Mouse (Mus musculus) kidney, embryonic 16.5 days (tissue): ENCODE data around the gene Pllp. TPM values are rescaled to one million over a fixed set of nuclear protein-coding genes. Genes with fewer than 3 reads are reported as not detected.

Experiments
- ATAC-seq: fragments of 200-750 bp; cut with Nextera tagmentation; 2 replicates; pipeline ENCODE4 v1.8.0; 2017; ENCODE audit warnings: moderate TSS enrichment; ENCODE audit not compliant: low FRiP score, low TSS enrichment
- H3K27ac ChIP-seq: fragments of 300-500 bp; sonication (generic); 2 replicates; pipeline ENCODE4 v1.5.1; 2014; ENCODE audit warnings: low read length
- H3K27me3 ChIP-seq: fragments of 300-500 bp; sonication (generic); 2 replicates; pipeline ENCODE4 v1.6.1; 2014; ENCODE audit warnings: low read length, control low read depth, mixed read lengths; ENCODE audit not compliant: insufficient read depth
- H3K36me3 ChIP-seq: fragments of 300-500 bp; sonication (generic); 2 replicates; pipeline ENCODE4 v1.6.1; 2014; ENCODE audit warnings: low read length, control low read depth, mixed read lengths; ENCODE audit not compliant: insufficient read depth
- H3K4me1 ChIP-seq: fragments of 300-500 bp; sonication (generic); 2 replicates; pipeline ENCODE4 v1.6.1; 2014; ENCODE audit warnings: low read length, control low read depth, mixed read lengths; ENCODE audit not compliant: insufficient read depth
- H3K4me2 ChIP-seq: fragments of 300-500 bp; sonication (generic); replicated peaks from 2 replicates; pipeline ENCODE4 v1.6.1; 2014; ENCODE audit warnings: low read depth, low read length
- H3K4me3 ChIP-seq: fragments of 300-500 bp; sonication (generic); 2 replicates; pipeline ENCODE4 v1.5.1; 2014; ENCODE audit warnings: mild to moderate bottlenecking, low read length
- H3K9ac ChIP-seq: fragments of 300-500 bp; sonication (generic); replicated peaks from 2 replicates; pipeline ENCODE4 v1.6.1; 2014; ENCODE audit warnings: low read length
- H3K9me3 ChIP-seq: fragments of 300-500 bp; sonication (generic); 2 replicates; pipeline ENCODE4 v1.6.1; 2016; ENCODE audit warnings: low read length, control low read depth
- WGBS: fragments of 180-500 bp; shearing (Covaris S2); extraction: QIAGEN DNeasy Blood & Tissue Kit; methylation state at CpG from one replicate; pipeline ENCODE4 v1.1.7; 2014; 5-methylcytosine and 5-hydroxymethylcytosine counted together
- polyA plus RNA-seq: library from polyadenylated mRNA; unstranded; fragments of >200 nt; fragmentation: Nextera tagmentation; extraction: Ambion mirVana; gene quantifications from 2 replicates; pipeline ENCODE4 v1.2.1, GENCODE M21; 2015

The Pllp gene
- polyA plus RNA-seq, 1 experiment from 2014 or later = 19.6 TPM

DNA sequence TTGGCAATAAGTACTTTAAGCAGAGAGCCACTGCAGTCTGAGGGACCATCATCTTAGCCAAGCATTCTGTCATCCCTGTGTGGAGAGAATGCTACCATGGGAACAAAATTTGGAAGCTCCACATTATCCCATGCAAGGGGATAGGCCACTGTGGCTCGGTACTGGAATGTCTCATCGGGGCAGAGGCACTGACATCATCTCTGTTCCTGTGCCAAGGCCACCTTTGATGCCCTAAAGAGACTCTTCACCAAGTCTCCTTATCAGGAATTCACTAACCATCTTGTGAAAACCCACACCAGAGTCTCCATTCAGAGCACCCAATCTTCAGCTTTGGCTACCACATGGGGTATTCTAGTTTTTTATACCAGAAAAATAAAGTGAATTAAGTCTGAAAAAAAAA lies 54.9 kb downstream of the Pllp start:
- 96% methylated on average over 2 of the region's 2 CpGs for WGBS
- Histone ChIP-seq H3K4me3 (no peak overlapping the region), H3K36me3 (peaks cover 48% of the 10 kb centered on the region), H3K4me2 (no peak overlapping the region), H3K4me1 (no peaks in the 10 kb centered on the region), H3K27ac (no peak overlapping the region), H3K9me3 (no peaks in the 10 kb centered on the region), H3K27me3 (no peaks in the 10 kb centered on the region), H3K9ac (no peak overlapping the region)
- ATAC-seq = no peak

GRCm38 (mm10) chr8:94634211-94634610 lies 61.9 kb downstream of the Pllp start:
- Histone ChIP-seq H3K36me3 (peaks cover 41% of the 10 kb centered on the region), H3K27ac (no peak overlapping the region)
- ATAC-seq = no peak

GRCm38 (mm10) chr8:94633564-94634194 lies 62.4 kb downstream of the Pllp start:
- Histone ChIP-seq H3K9ac (no peak overlapping the region), H3K4me3 (no peak overlapping the region), H3K4me2 (no peak overlapping the region), H3K27ac (no peak overlapping the region), H3K4me1 (no peaks in the 10 kb centered on the region), H3K36me3 (peaks cover 37% of the 10 kb centered on the region), H3K27me3 (no peaks in the 10 kb centered on the region), H3K9me3 (no peaks in the 10 kb centered on the region)
- no peak for ATAC-seq
- WGBS = 84% methylated on average over 2 of the region's 2 CpGs

More at GRCm38 (mm10) chr8:94634211-94634610, 61.9 kb downstream of the Pllp start:
- no peaks in the 10 kb centered on the region for H3K9me3 ChIP-seq
- H3K4me2 ChIP-seq = no peak overlapping the region
- H3K9ac ChIP-seq = no peak overlapping the region
- H3K4me1 ChIP-seq = no peaks in the 10 kb centered on the region
- no peaks in the 10 kb centered on the region for H3K27me3 ChIP-seq
- H3K4me3 ChIP-seq = no peak overlapping the region

Other genes with a start within 250 kb of the Pllp start
- gene Cpne2, start 163.3 kb downstream of the Pllp start, polyA plus RNA-seq = 10.2 and 13.5 TPM in 2 replicates
- 39.1 and 41.4 TPM in 2 replicates for gene Rspry1, start 94.3 kb downstream of the Pllp start, polyA plus RNA-seq
- 63.2 and 69.2 TPM in 2 replicates for gene Fam192a, start 94.3 kb downstream of the Pllp start, polyA plus RNA-seq
- gene Arl2bp, start 29.7 kb downstream of the Pllp start, polyA plus RNA-seq = 133 and 135 TPM in 2 replicates
- gene Ccl22, start 49.3 kb upstream of the Pllp start, polyA plus RNA-seq = not detected in 2 replicates
- 12.8 and 14.0 TPM in 2 replicates for gene Cx3cl1, start 75.7 kb upstream of the Pllp start, polyA plus RNA-seq
- gene Ccl17, start 114.2 kb upstream of the Pllp start, polyA plus RNA-seq = 0.57 TPM in 1 of 2 replicates, not detected in the other
- gene Coq9, start 142.0 kb upstream of the Pllp start, polyA plus RNA-seq = 100 and 110 TPM in 2 replicates
- 125 and 131 TPM in 2 replicates for gene Ciapin1, start 142.1 kb upstream of the Pllp start, polyA plus RNA-seq
- gene Polr2c, start 161.2 kb upstream of the Pllp start, polyA plus RNA-seq = 157 and 179 TPM in 2 replicates
- 34.8 and 39.3 TPM in 2 replicates for gene Dok4, start 180.1 kb upstream of the Pllp start, polyA plus RNA-seq
- gene Ccdc102a, start 221.8 kb upstream of the Pllp start, polyA plus RNA-seq = 20.1 and 21.0 TPM in 2 replicates
- 0.05 and 0.08 TPM in 2 replicates for gene Adgrg5, start 227.4 kb upstream of the Pllp start, polyA plus RNA-seq